Mouse (Mus musculus) midbrain, embryonic 12.5 days (tissue): ENCODE measurements around the gene Gm17651. TPM values are rescaled to one million over a fixed set of nuclear protein-coding genes. Genes with fewer than 3 reads are reported as not detected.

Source experiments
- ATAC-seq: fragments of 200-750 bp; cut with Nextera tagmentation; 2 replicates; pipeline ENCODE4 v1.8.0; 2017; ENCODE audit warnings: low read depth, moderate TSS enrichment, moderate library complexity; ENCODE audit not compliant: low FRiP score
- H3K27ac ChIP-seq: fragments of 300-500 bp; sonication (generic); replicated peaks from 2 replicates; pipeline ENCODE4 v1.5.1; 2016; ENCODE audit warnings: mild to moderate bottlenecking
- H3K27me3 ChIP-seq: fragments of 300-500 bp; sonication (generic); 2 replicates; pipeline ENCODE4 v1.6.1; 2016; ENCODE audit warnings: mild to moderate bottlenecking
- H3K36me3 ChIP-seq: fragments of 300-500 bp; sonication (generic); 2 replicates; pipeline ENCODE4 v1.6.1; 2016
- H3K4me1 ChIP-seq: fragments of 300-500 bp; sonication (generic); 2 replicates; pipeline ENCODE4 v1.6.1; 2016
- H3K4me2 ChIP-seq: fragments of 300-500 bp; sonication (generic); replicated peaks from 2 replicates; pipeline ENCODE4 v1.6.1; 2016; ENCODE audit warnings: mild to moderate bottlenecking, moderate library complexity
- H3K4me3 ChIP-seq: fragments of 300-500 bp; sonication (generic); 2 replicates; pipeline ENCODE4 v1.5.1; 2016; ENCODE audit warnings: mild to moderate bottlenecking
- H3K9ac ChIP-seq: fragments of 300-500 bp; sonication (generic); replicated peaks from 2 replicates; pipeline ENCODE4 v1.6.1; 2016; ENCODE audit warnings: mild to moderate bottlenecking, moderate library complexity
- H3K9me3 ChIP-seq: fragments of 300-500 bp; sonication (generic); 2 replicates; pipeline ENCODE4 v1.6.1; 2016; ENCODE audit warnings: mild to moderate bottlenecking
- WGBS: fragments of 180-500 bp; shearing (Covaris S2); methylation state at CpG from one replicate; pipeline ENCODE4 v1.1.7; 2016; 5-methylcytosine and 5-hydroxymethylcytosine counted together
- polyA plus RNA-seq: library from polyadenylated mRNA; unstranded; fragments of >200 nt; fragmentation: Nextera tagmentation; extraction: Ambion mirVana; gene quantifications from 2 replicates; pipeline ENCODE4 v1.2.1, GENCODE M21; 2016

The Gm17651 gene
- polyA plus RNA-seq, 1 experiment from 2014 or later, result not detected

DNA sequence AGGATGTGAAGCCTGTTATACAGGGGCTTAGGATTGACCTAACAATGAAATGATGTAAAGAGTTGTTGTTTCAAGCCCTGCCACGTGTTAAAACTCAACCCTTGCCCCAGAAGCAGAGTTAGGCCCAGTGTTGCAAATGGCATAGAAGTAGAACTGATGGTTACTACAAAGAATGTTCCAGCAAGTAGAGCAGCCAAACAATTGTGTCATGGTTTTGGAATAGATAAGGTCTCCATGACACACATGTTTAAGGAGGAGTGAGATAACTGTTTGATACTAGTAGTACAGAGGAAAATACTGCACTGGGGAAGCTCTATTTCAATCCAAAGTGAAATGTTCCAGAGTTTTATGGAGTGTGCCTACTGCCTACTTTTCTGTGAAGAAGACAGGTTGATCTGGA lies 26.0 kb downstream of the Gm17651 start:
- Histone ChIP-seq H3K4me2 (no peak overlapping the region), H3K27ac (no peak overlapping the region), H3K36me3 (no peaks in the 10 kb centered on the region), H3K4me3 (no peak overlapping the region), H3K27me3 (no peaks in the 10 kb centered on the region), H3K9ac (no peak overlapping the region), H3K4me1 (no peaks in the 10 kb centered on the region), H3K9me3 (no peaks in the 10 kb centered on the region)
- WGBS, result 58% methylated on average over 1 of the region's 1 CpGs
- ATAC-seq, result no peak

DNA sequence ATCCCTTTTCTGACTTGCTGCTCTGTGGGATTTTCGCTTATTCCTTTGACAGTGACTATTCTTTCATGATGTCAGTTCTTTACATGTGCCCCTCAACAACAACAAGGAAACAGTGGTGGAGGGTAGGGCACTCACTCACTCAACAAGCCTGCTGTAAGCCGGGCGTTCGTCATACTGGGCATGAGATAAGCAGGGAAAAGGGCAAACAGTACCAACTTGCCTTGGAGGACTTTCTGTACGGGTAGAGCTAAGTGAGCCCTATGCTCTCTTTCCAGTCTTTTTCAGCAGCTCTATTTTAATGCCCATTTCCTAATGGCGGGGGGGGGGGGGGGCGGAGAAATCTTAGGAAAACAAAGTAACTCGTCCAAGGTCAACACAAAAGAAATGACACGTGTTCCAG lies 32.5 kb downstream of the Gm17651 start:
- Histone ChIP-seq H3K4me3 (no peak overlapping the region), H3K36me3 (no peaks in the 10 kb centered on the region), H3K4me2 (no peak overlapping the region), H3K27me3 (no peaks in the 10 kb centered on the region), H3K9me3 (no peaks in the 10 kb centered on the region), H3K27ac (no peak overlapping the region), H3K4me1 (no peaks in the 10 kb centered on the region), H3K9ac (no peak overlapping the region)
- no peak for ATAC-seq
- 88% methylated on average over 9 of the region's 9 CpGs for WGBS

DNA sequence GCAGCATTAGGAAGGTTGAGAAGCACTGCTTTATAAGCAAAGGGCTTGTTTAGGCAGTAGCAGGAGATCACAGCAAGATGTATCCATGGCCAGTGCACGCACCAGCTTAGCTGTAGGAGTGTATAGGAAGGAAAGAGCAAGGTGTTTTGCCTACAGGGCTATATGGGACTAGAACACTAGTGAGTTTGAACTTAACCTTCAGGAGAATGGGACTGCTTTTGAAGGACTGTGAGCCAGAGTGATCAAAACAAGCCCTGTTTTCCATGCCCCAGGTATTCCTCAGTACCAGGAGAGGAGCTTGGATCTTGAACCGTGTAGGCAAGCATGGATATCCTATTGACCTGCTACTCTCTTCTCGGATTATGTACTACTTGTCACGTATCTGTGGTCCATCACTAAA lies 33.1 kb downstream of the Gm17651 start:
- Histone ChIP-seq H3K9ac (no peak overlapping the region), H3K9me3 (no peaks in the 10 kb centered on the region), H3K4me3 (no peak overlapping the region), H3K4me1 (no peaks in the 10 kb centered on the region), H3K27ac (no peak overlapping the region), H3K27me3 (no peaks in the 10 kb centered on the region), H3K4me2 (no peak overlapping the region), H3K36me3 (no peaks in the 10 kb centered on the region)
- WGBS, result 91% methylated on average over 4 of the region's 4 CpGs
- no peak for ATAC-seq

DNA sequence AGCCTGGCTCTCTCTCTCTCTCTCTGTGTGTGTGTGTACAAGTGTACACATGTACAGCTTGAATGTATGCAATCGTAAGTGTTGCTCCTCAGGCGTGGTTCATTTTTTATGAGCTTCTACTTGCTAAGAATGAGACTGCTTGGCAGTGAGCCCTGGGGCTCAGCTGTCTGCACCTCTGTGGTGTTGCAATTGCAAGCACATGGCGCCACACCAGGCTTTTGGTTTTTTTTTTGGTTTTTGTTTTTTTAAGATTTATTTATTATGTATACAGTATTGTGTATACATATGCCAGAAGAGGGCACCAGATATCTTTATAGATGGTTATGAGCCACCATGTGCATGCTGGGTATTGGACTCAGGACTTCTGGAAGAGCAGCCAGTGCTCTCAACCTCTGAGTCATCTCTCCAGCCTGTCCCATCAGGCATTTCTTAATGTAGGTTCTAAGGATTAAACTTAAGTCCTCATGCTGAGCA lies 40.2 kb downstream of the Gm17651 start:
- Histone ChIP-seq H3K27ac (no peak overlapping the region), H3K9ac (no peak overlapping the region), H3K27me3 (0 out of 2 replicates have a peak, but pooled peaks cover 7% of the 10 kb centered on the region), H3K4me2 (no peak overlapping the region), H3K4me3 (no peak overlapping the region), H3K4me1 (no peaks in the 10 kb centered on the region), H3K36me3 (no peaks in the 10 kb centered on the region), H3K9me3 (no peaks in the 10 kb centered on the region)
- 84% methylated on average over 3 of the region's 3 CpGs for WGBS
- ATAC-seq, result no peak

DNA sequence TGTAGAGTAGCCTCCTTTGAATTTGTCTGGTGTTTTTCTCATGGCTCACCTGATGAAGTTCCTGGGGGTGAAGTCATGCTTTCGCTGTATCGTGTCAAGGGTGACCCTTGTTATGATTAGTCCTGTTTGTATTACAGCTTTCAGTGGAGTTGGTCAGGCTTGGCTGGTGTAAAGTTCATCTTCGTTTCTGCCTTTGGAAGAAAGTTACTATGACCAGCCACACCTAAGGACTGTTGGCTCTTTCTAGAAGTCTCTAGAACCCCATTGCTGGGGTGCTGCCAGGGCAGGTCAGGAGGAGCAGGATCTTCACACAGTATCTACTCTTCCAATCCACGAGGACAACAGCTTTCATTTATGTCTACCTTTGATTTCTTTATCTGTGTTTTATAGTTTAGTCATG lies 41.0 kb downstream of the Gm17651 start:
- ATAC-seq, result no peak
- H3K9me3 ChIP-seq, result no peaks in the 10 kb centered on the region
- H3K27me3 ChIP-seq, result peaks cover 7% of the 10 kb centered on the region; the same call in 1 of the 2 replicates
- H3K9ac ChIP-seq, result no peak overlapping the region
- peaks cover 3% of the 10 kb centered on the region; the same call in 1 of the 2 replicates for H3K4me1 ChIP-seq
- H3K36me3 ChIP-seq, result no peaks in the 10 kb centered on the region
- no peak overlapping the region for H3K27ac ChIP-seq
- WGBS, result 88% methylated on average over 4 of the region's 4 CpGs
- H3K4me3 ChIP-seq, result no peak overlapping the region
- no peak overlapping the region for H3K4me2 ChIP-seq

DNA sequence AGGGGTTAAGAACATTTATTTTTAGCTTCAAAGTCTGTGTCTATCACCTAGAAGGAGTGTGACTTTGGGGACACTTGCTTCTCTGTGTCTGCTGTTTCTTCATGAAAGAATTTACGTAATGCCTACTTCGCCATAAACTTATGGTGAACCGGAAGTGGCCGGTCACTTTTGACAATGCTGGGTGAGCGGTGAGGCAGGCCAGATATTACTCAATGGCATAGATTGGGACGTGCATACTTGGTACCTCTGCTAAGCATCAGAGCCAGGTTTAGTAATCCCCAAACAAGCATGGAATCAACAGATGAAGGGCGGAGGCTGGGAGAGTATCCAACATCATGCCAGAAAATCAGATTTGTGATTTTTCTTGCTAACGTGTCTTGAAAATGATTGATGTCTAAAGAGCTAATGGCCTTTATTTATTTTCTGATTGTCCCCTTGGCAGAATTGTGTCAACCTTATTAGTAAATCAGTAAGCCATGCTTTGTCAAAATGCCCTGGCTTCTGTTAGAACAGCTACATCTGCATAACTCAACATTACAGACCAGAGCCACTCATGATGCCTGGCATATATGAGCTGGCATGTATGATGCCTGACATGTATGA lies 43.1 kb downstream of the Gm17651 start:
- Histone ChIP-seq H3K27ac (no peak overlapping the region), H3K9me3 (no peaks in the 10 kb centered on the region), H3K36me3 (no peaks in the 10 kb centered on the region), H3K4me1 (peaks cover 3% of the 10 kb centered on the region; the same call in 1 of the 2 replicates), H3K9ac (no peak overlapping the region), H3K4me2 (no peak overlapping the region), H3K4me3 (no peak overlapping the region), H3K27me3 (peaks cover 7% of the 10 kb centered on the region; the same call in 1 of the 2 replicates)
- no peak for ATAC-seq
- WGBS, result 91% methylated on average over 8 of the region's 8 CpGs

DNA sequence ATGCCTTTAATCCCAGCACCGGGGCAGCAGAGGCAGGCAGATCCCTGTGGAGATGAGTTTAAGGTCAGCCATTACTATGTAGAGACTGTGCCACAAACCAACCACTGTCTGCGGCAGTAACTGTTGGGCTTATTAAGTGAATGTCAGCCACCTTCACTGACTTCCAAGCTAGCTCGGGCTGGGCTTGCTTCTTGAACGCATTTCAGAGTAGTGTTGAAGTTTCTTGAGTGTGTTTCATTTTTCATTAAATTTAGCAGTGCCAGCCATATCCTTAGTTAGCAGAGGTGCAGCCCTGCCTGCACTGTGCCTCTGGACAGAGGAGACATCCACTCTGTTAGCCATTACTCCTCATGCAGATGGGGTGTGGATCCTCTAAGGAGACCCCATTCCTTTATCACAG lies 43.7 kb downstream of the Gm17651 start:
- peaks cover 7% of the 10 kb centered on the region; the same call in 1 of the 2 replicates for H3K27me3 ChIP-seq
- 93% methylated on average over 4 of the region's 4 CpGs for WGBS
- no peaks in the 10 kb centered on the region for H3K36me3 ChIP-seq
- no peak for ATAC-seq
- H3K9ac ChIP-seq, result no peak overlapping the region
- no peaks in the 10 kb centered on the region for H3K9me3 ChIP-seq
- no peak overlapping the region for H3K4me2 ChIP-seq
- no peak overlapping the region for H3K4me3 ChIP-seq
- no peak overlapping the region for H3K27ac ChIP-seq
- peaks cover 3% of the 10 kb centered on the region; the same call in 1 of the 2 replicates for H3K4me1 ChIP-seq

DNA sequence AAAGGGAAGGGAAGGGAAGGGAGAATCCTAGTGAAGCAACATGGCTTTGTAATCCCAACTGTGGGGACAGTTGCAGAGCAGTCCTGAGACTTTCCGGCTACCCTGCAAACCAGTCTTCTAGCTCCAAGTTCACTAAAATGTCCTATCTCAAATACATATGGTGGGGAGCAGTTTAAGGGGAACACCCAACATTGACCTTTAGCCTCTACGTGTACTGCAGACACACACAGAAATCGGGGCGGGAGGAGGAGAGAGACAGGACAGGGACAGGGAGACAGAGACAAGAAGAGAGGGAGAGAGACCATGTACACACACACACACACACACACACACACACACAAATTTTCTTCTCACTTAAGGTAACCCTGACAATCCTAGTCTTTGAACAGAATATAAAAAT lies 44.6 kb downstream of the Gm17651 start:
- ATAC-seq, result no peak

DNA sequence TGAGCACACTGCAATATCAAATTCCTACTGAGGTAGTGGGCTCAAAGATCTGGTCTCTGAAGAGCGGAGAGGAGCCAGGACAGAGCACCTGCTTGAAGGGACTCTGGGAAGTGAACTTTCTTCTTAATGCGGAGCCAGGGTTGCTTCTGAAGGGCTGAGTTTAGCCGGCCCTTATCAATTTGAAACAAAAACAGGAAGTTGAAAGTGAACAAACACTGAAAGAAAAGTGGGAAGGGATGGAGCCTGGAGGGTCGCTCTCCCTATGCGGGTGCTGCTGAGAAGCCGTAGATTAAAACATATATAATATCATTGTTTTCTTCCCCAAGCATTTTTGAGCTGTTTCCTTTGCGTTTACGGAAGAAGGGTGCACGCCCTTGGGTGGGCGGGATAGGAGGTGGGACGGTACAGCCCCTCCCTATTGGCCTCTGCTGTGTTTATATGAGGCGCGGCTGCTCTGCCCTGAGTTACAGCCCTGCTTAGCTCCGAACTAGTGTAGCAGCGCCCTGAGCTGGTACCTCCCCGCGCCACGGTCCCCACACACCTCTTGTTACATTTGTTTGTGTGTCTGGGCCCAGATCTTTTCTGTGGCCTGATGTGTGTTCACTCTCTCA lies 46.0 kb downstream of the Gm17651 start, which contains the start of gene Fmo5:
Gene Fmo5 (plus strand): TSS at position 414 of the 611 bp plus-strand sequence.
- no peak within 1 kb of the TSS for H3K9ac ChIP-seq
- no peaks in the 10 kb centered on the region for H3K9me3 ChIP-seq
- H3K4me3 ChIP-seq, result peak within 1 kb of the TSS; percentile 31
- WGBS, result 4% methylated on average over 18 of the region's 18 CpGs
- peaks cover 3% of the 10 kb centered on the region; the same call in 1 of the 2 replicates for H3K4me1 ChIP-seq
- H3K27me3 ChIP-seq, result peaks cover 7% of the 10 kb centered on the region; the same call in 1 of the 2 replicates
- no peak for ATAC-seq
- no peaks in the 10 kb centered on the region for H3K36me3 ChIP-seq
- H3K4me2 ChIP-seq, result peak within 1 kb of the TSS; percentile 49
- no peak within 1 kb of the TSS for H3K27ac ChIP-seq

More for the DNA sequence above, 44.6 kb downstream of the Gm17651 start:
- peaks cover 7% of the 10 kb centered on the region; the same call in 1 of the 2 replicates for H3K27me3 ChIP-seq
- H3K4me3 ChIP-seq, result no peak overlapping the region
- WGBS, result 83% methylated on average over 4 of the region's 4 CpGs
- no peaks in the 10 kb centered on the region for H3K9me3 ChIP-seq
- H3K4me2 ChIP-seq, result no peak overlapping the region
- H3K36me3 ChIP-seq, result no peaks in the 10 kb centered on the region
- H3K9ac ChIP-seq, result no peak overlapping the region
- H3K4me1 ChIP-seq, result peaks cover 3% of the 10 kb centered on the region; the same call in 1 of the 2 replicates
- no peak overlapping the region for H3K27ac ChIP-seq

DNA sequence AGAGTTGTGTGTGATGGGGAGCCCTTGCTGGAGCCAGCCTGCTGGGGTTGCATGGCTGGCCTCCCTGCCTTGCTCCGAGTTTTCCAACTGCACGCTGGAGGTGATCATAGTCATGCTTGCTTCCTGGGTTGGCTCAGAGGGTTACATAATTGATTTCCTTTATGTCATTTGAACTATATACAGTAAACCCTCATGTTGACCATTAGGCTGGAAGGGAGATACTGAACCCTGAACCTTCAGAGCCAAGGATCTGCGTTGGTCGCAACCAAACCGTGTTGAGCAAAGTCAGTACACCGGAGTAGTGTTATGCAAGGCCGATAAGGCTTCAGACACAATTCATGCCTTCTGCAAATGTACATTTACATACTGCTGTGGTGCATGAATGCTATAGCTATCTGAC lies 46.6 kb downstream of the Gm17651 start:
- H3K4me3 ChIP-seq, result no peak overlapping the region
- 74% methylated on average over 7 of the region's 7 CpGs for WGBS
- ATAC-seq, result no peak
- H3K27ac ChIP-seq, result no peak overlapping the region
- no peaks in the 10 kb centered on the region for H3K9me3 ChIP-seq
- peaks cover 7% of the 10 kb centered on the region; the same call in 1 of the 2 replicates for H3K27me3 ChIP-seq
- H3K4me1 ChIP-seq, result peaks cover 3% of the 10 kb centered on the region; the same call in 1 of the 2 replicates
- H3K36me3 ChIP-seq, result no peaks in the 10 kb centered on the region
- no peak overlapping the region for H3K9ac ChIP-seq
- peak overlapping the region; percentile 49; the same call in 1 of the 2 replicates for H3K4me2 ChIP-seq

DNA sequence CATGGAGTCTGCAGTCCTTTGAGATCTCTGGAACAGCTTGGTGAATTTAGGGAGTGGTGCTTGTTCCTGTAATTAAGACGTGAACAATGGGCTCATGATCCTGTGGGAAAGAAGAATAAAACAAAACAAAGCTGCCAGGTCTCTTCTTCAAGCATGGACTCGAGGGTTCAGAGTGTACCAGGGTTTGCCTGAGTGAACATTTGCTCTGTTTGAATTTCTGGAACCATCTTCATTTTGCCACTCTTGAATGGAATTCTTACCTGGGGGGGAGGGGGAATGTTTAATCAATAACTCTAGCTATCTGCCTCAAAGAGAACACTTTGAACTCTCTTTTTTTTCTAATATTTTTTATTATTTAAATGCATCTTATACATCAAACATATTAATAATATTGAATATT lies 49.9 kb downstream of the Gm17651 start:
- no peak for ATAC-seq
- Histone ChIP-seq H3K9ac (no peak overlapping the region), H3K9me3 (no peaks in the 10 kb centered on the region), H3K27me3 (peaks cover 3% of the 10 kb centered on the region; the same call in 1 of the 2 replicates), H3K4me1 (peaks cover 3% of the 10 kb centered on the region; the same call in 1 of the 2 replicates), H3K4me3 (no peak overlapping the region), H3K4me2 (no peak overlapping the region), H3K36me3 (no peaks in the 10 kb centered on the region), H3K27ac (no peak overlapping the region)
- 47% methylated on average over 2 of the region's 2 CpGs for WGBS
